Mouse (Mus musculus) ES-E14 (cell line): ENCODE results near the gene Kcna10.

Experiments
- CHD2 ChIP-seq: IDR thresholded peaks from 2 replicates; pipeline ENCODE4 v1.6.1; 2014; ENCODE audit warnings: mild to moderate bottlenecking, low read depth, low read length, inconsistent platforms
- HCFC1 ChIP-seq: IDR thresholded peaks from 2 replicates; pipeline ENCODE4 v1.6.1; 2012; ENCODE audit warnings: low read length, inconsistent platforms, borderline replicate concordance; ENCODE audit not compliant: insufficient read depth
- MAFK ChIP-seq: IDR thresholded peaks from 2 replicates; pipeline ENCODE4 v1.6.1; 2014; ENCODE audit warnings: mild to moderate bottlenecking, low read depth, low read length, inconsistent platforms; ENCODE audit not compliant: insufficient read depth
- ZC3H11A ChIP-seq: IDR thresholded peaks from 2 replicates; pipeline ENCODE4 v1.6.1; 2012; ENCODE audit warnings: low read depth, mild to moderate bottlenecking, inconsistent platforms, low read length, borderline replicate concordance
- ZNF384 ChIP-seq: IDR thresholded peaks from 2 replicates; pipeline ENCODE4 v1.6.1; 2012; ENCODE audit warnings: low read depth, low read length, inconsistent platforms

GRCm38 (mm10) chr3:107187022-107187421, 4.2 kb downstream of the Kcna10 start:
- TF ChIP-seq ZNF384: no peak
- TF ChIP-seq ZC3H11A: no peak
- TF ChIP-seq HCFC1: no peak
- TF ChIP-seq MAFK: no peak
- no peak for TF ChIP-seq CHD2
